Mouse (Mus musculus) midbrain, embryonic 13.5 days (tissue): ENCODE data around the gene Abhd14b. TPM values are rescaled to one million over a fixed set of nuclear protein-coding genes. Genes with fewer than 3 reads are reported as not detected.
A peak's percentile ranks its signal among the peaks of the same experiment; 100 is the strongest.

ENCODE experiments used
- ATAC-seq: fragments of 200-750 bp; cut with Nextera tagmentation; 2 replicates; pipeline ENCODE4 v1.8.0; 2017; ENCODE audit warnings: mild to moderate bottlenecking, moderate TSS enrichment, moderate library complexity
- H3K27ac ChIP-seq: fragments of 300-500 bp; sonication (generic); 2 replicates; pipeline ENCODE4 v1.5.1; 2015; ENCODE audit warnings: inconsistent platforms, mild to moderate bottlenecking, moderate library complexity
- H3K27me3 ChIP-seq: fragments of 300-500 bp; sonication (generic); 2 replicates; pipeline ENCODE4 v1.6.1; 2015; ENCODE audit warnings: mild to moderate bottlenecking, inconsistent platforms
- H3K36me3 ChIP-seq: fragments of 300-500 bp; sonication (generic); 2 replicates; pipeline ENCODE4 v1.6.1; 2015; ENCODE audit warnings: mild to moderate bottlenecking, inconsistent platforms
- H3K4me1 ChIP-seq: fragments of 300-500 bp; sonication (generic); replicated peaks from 2 replicates; pipeline ENCODE4 v1.6.1; 2015; ENCODE audit warnings: inconsistent platforms
- H3K4me2 ChIP-seq: fragments of 300-500 bp; sonication (generic); replicated peaks from 2 replicates; pipeline ENCODE4 v1.6.1; 2015; ENCODE audit warnings: moderate library complexity, mild to moderate bottlenecking, inconsistent platforms
- H3K4me3 ChIP-seq: fragments of 300-500 bp; sonication (generic); replicated peaks from 2 replicates; pipeline ENCODE4 v1.5.1; 2015; ENCODE audit warnings: mild to moderate bottlenecking, inconsistent platforms
- H3K9ac ChIP-seq: fragments of 300-500 bp; sonication (generic); replicated peaks from 2 replicates; pipeline ENCODE4 v1.6.1; 2015; ENCODE audit warnings: mild to moderate bottlenecking, inconsistent platforms
- H3K9me3 ChIP-seq: fragments of 300-500 bp; sonication (generic); 2 replicates; pipeline ENCODE4 v1.6.1; 2016; ENCODE audit warnings: mild to moderate bottlenecking, inconsistent platforms
- WGBS: fragments of 180-500 bp; shearing (Covaris S2); methylation state at CpG from one replicate; pipeline ENCODE4 v1.1.7; 2015; 5-methylcytosine and 5-hydroxymethylcytosine counted together
- polyA plus RNA-seq: library from polyadenylated mRNA; unstranded; fragments of >200 nt; fragmentation: Nextera tagmentation; extraction: Ambion mirVana; gene quantifications from 2 replicates; pipeline ENCODE4 v1.2.1, GENCODE M21; 2015

Gene Abhd14b
- polyA plus RNA-seq, 1 experiment from 2014 or later: 6.0 TPM

- Histone ChIP-seq H3K4me3 (no peak overlapping the region), H3K9me3 (no peaks in the 10 kb centered on the region), H3K27me3 (peaks cover 4% of the 10 kb centered on the region; the same call in 1 of the 2 replicates), H3K36me3 (peaks cover 49% of the 10 kb centered on the region), H3K4me2 (no peak overlapping the region), H3K27ac (no peak overlapping the region), H3K9ac (no peak overlapping the region), H3K4me1 (peaks cover 66% of the 10 kb centered on the region)
- 90% methylated on average over 12 of the region's 12 CpGs for WGBS
- no peak for ATAC-seq
Observed at GRCm38 (mm10) chr9:106462430-106462800, 15.2 kb downstream of the Abhd14b start.

GRCm38 (mm10) chr9:106463122-106464063, 16.1 kb downstream of the Abhd14b start:
- 81% methylated on average over 21 of the region's 21 CpGs for WGBS

GRCm38 (mm10) chr9:106464751-106465541, 17.7 kb downstream of the Abhd14b start:
- Histone ChIP-seq H3K27me3 (peaks cover 4% of the 10 kb centered on the region; the same call in 1 of the 2 replicates), H3K4me1 (peaks cover 41% of the 10 kb centered on the region), H3K9me3 (no peaks in the 10 kb centered on the region), H3K4me3 (peak overlapping the region; percentile 43), H3K27ac (peak overlapping the region; percentile 85), H3K9ac (peak overlapping the region; percentile 67), H3K36me3 (peaks cover 46% of the 10 kb centered on the region), H3K4me2 (peak overlapping the region; percentile 73)
- WGBS: under 1% methylated on average over 99 of the region's 99 CpGs
- peak; percentile 83 for ATAC-seq

More at GRCm38 (mm10) chr9:106463122-106464063, 16.1 kb downstream of the Abhd14b start:
- ATAC-seq: no peak
- no peak overlapping the region; the same call in 1 of the 2 replicates for H3K9ac ChIP-seq
- no peak overlapping the region for H3K27ac ChIP-seq
- H3K4me1 ChIP-seq: peaks cover 57% of the 10 kb centered on the region
- no peak overlapping the region for H3K4me2 ChIP-seq
- H3K4me3 ChIP-seq: no peak overlapping the region
- H3K27me3 ChIP-seq: peaks cover 4% of the 10 kb centered on the region; the same call in 1 of the 2 replicates
- no peaks in the 10 kb centered on the region for H3K9me3 ChIP-seq
- H3K36me3 ChIP-seq: peaks cover 49% of the 10 kb centered on the region

GRCm38 (mm10) chr9:106465571-106466200, 18.4 kb downstream of the Abhd14b start, which contains the start of gene Gpr62:
TSS of gene Gpr62 (minus strand) at chr9:106465938.
- Histone ChIP-seq H3K27ac (peak within 1 kb of the TSS; percentile 85), H3K27me3 (peaks cover 4% of the 10 kb centered on the region; the same call in 1 of the 2 replicates), H3K4me3 (peak within 1 kb of the TSS; percentile 43), H3K4me1 (peaks cover 34% of the 10 kb centered on the region), H3K36me3 (peaks cover 39% of the 10 kb centered on the region), H3K9me3 (no peaks in the 10 kb centered on the region), H3K9ac (peak within 1 kb of the TSS; percentile 67), H3K4me2 (peak within 1 kb of the TSS; percentile 73)
- peak; percentile 53 for ATAC-seq
- 30% methylated on average over 26 of the region's 26 CpGs for WGBS

- ATAC-seq: no peak
- Histone ChIP-seq H3K4me2 (no peak overlapping the region), H3K9me3 (no peaks in the 10 kb centered on the region), H3K36me3 (peaks cover 28% of the 10 kb centered on the region), H3K27me3 (peaks cover 4% of the 10 kb centered on the region; the same call in 1 of the 2 replicates), H3K27ac (no peak overlapping the region), H3K9ac (no peak overlapping the region), H3K4me3 (no peak overlapping the region), H3K4me1 (peaks cover 34% of the 10 kb centered on the region)
- 92% methylated on average over 6 of the region's 6 CpGs for WGBS
Observed at GRCm38 (mm10) chr9:106466721-106467120, 19.5 kb downstream of the Abhd14b start.

- no peak for ATAC-seq
- Histone ChIP-seq H3K4me3 (no peak overlapping the region), H3K27ac (no peak overlapping the region), H3K4me1 (peaks cover 36% of the 10 kb centered on the region), H3K9ac (no peak overlapping the region), H3K27me3 (peaks cover 4% of the 10 kb centered on the region; the same call in 1 of the 2 replicates), H3K4me2 (no peak overlapping the region), H3K36me3 (peaks cover 18% of the 10 kb centered on the region), H3K9me3 (no peaks in the 10 kb centered on the region)
- WGBS: 86% methylated on average over 7 of the region's 7 CpGs
Observed at GRCm38 (mm10) chr9:106467746-106468145, 20.5 kb downstream of the Abhd14b start.

- Histone ChIP-seq H3K27ac (no peak overlapping the region), H3K36me3 (peaks cover 4% of the 10 kb centered on the region), H3K4me2 (no peak overlapping the region), H3K4me3 (no peak overlapping the region), H3K27me3 (no peaks in the 10 kb centered on the region), H3K9ac (no peak overlapping the region), H3K9me3 (no peaks in the 10 kb centered on the region), H3K4me1 (peaks cover 32% of the 10 kb centered on the region)
- 75% methylated on average over 6 of the region's 6 CpGs for WGBS
- ATAC-seq: no peak
Observed at GRCm38 (mm10) chr9:106469317-106469716, 22.1 kb downstream of the Abhd14b start.

GRCm38 (mm10) chr9:106469776-106470175, 22.5 kb downstream of the Abhd14b start:
- no peak overlapping the region for H3K4me3 ChIP-seq
- no peak for ATAC-seq
- no peaks in the 10 kb centered on the region for H3K36me3 ChIP-seq
- H3K27me3 ChIP-seq: no peaks in the 10 kb centered on the region
- H3K9ac ChIP-seq: no peak overlapping the region
- WGBS: 74% methylated on average over 9 of the region's 9 CpGs
- peaks cover 31% of the 10 kb centered on the region for H3K4me1 ChIP-seq
- H3K4me2 ChIP-seq: no peak overlapping the region
- H3K9me3 ChIP-seq: no peaks in the 10 kb centered on the region
- H3K27ac ChIP-seq: no peak overlapping the region

- no peaks in the 10 kb centered on the region for H3K9me3 ChIP-seq
- no peaks in the 10 kb centered on the region for H3K27me3 ChIP-seq
- no peak for ATAC-seq
- H3K36me3 ChIP-seq: no peaks in the 10 kb centered on the region
- H3K4me1 ChIP-seq: peaks cover 23% of the 10 kb centered on the region
- 67% methylated on average over 14 of the region's 14 CpGs for WGBS
- H3K9ac ChIP-seq: no peak overlapping the region
- H3K27ac ChIP-seq: no peak overlapping the region
- no peak overlapping the region for H3K4me2 ChIP-seq
- H3K4me3 ChIP-seq: no peak overlapping the region
Observed at GRCm38 (mm10) chr9:106470991-106471750, 23.9 kb downstream of the Abhd14b start.

GRCm38 (mm10) chr9:106471892-106472291, 24.6 kb downstream of the Abhd14b start:
- WGBS: 11% methylated on average over 5 of the region's 5 CpGs
- Histone ChIP-seq H3K36me3 (no peaks in the 10 kb centered on the region), H3K9me3 (no peaks in the 10 kb centered on the region), H3K4me3 (no peak overlapping the region), H3K4me2 (no peak overlapping the region), H3K9ac (no peak overlapping the region), H3K27ac (no peak overlapping the region), H3K4me1 (peaks cover 28% of the 10 kb centered on the region), H3K27me3 (no peaks in the 10 kb centered on the region)
- no peak for ATAC-seq

- no peak overlapping the region for H3K4me2 ChIP-seq
- H3K36me3 ChIP-seq: no peaks in the 10 kb centered on the region
- no peak overlapping the region for H3K4me3 ChIP-seq
- H3K27me3 ChIP-seq: no peaks in the 10 kb centered on the region
- H3K9me3 ChIP-seq: no peaks in the 10 kb centered on the region
- WGBS: 76% methylated on average over 4 of the region's 4 CpGs
- H3K27ac ChIP-seq: no peak overlapping the region
- no peak for ATAC-seq
- H3K9ac ChIP-seq: no peak overlapping the region
- H3K4me1 ChIP-seq: peaks cover 28% of the 10 kb centered on the region
Observed at GRCm38 (mm10) chr9:106472321-106472720, 25.1 kb downstream of the Abhd14b start.
